Mouse (Mus musculus) forebrain, embryonic 15.5 days (tissue): Measurements from ENCODE around the gene Blm. TPM values are rescaled to one million over a fixed set of nuclear protein-coding genes. Genes with fewer than 3 reads are reported as not detected.

ENCODE experiments used
- ATAC-seq: fragments of 200-750 bp; cut with Nextera tagmentation; replicated peaks from 2 replicates; pipeline ENCODE4 v1.8.0; 2017; ENCODE audit warnings: mild to moderate bottlenecking, moderate TSS enrichment, moderate library complexity
- H3K27ac ChIP-seq: fragments of 300-500 bp; sonication (generic); replicated peaks from 2 replicates; pipeline ENCODE4 v1.5.1; 2015; ENCODE audit warnings: mild to moderate bottlenecking, inconsistent platforms
- H3K27me3 ChIP-seq: fragments of 300-500 bp; sonication (generic); 2 replicates; pipeline ENCODE4 v1.6.1; 2015; ENCODE audit warnings: inconsistent platforms
- H3K36me3 ChIP-seq: fragments of 300-500 bp; sonication (generic); 2 replicates; pipeline ENCODE4 v1.6.1; 2015; ENCODE audit warnings: mild to moderate bottlenecking, inconsistent platforms
- H3K4me1 ChIP-seq: fragments of 300-500 bp; sonication (generic); 2 replicates; pipeline ENCODE4 v1.6.1; 2015; ENCODE audit warnings: inconsistent platforms
- H3K4me2 ChIP-seq: fragments of 300-500 bp; sonication (generic); replicated peaks from 2 replicates; pipeline ENCODE4 v1.6.1; 2015; ENCODE audit warnings: mild to moderate bottlenecking, inconsistent platforms
- H3K4me3 ChIP-seq: fragments of 300-500 bp; sonication (generic); 2 replicates; pipeline ENCODE4 v1.5.1; 2015; ENCODE audit warnings: mild to moderate bottlenecking, inconsistent platforms
- H3K9ac ChIP-seq: fragments of 300-500 bp; sonication (generic); replicated peaks from 2 replicates; pipeline ENCODE4 v1.6.1; 2015; ENCODE audit warnings: mild to moderate bottlenecking, inconsistent platforms
- H3K9me3 ChIP-seq: fragments of 300-500 bp; sonication (generic); 2 replicates; pipeline ENCODE4 v1.6.1; 2016; ENCODE audit warnings: inconsistent platforms
- WGBS: fragments of 180-500 bp; shearing (Covaris S2); methylation state at CpG from one replicate; pipeline ENCODE4 v1.1.7; 2015; ENCODE audit warnings: mixed read lengths; 5-methylcytosine and 5-hydroxymethylcytosine counted together
- polyA plus RNA-seq: library from polyadenylated mRNA; unstranded; fragments of >200 nt; fragmentation: Nextera tagmentation; extraction: Ambion mirVana; gene quantifications from 2 replicates; pipeline ENCODE4 v1.2.1, GENCODE M21; 2015

Blm gene
- polyA plus RNA-seq: 14.5 and 17.3 TPM in 2 replicates

DNA sequence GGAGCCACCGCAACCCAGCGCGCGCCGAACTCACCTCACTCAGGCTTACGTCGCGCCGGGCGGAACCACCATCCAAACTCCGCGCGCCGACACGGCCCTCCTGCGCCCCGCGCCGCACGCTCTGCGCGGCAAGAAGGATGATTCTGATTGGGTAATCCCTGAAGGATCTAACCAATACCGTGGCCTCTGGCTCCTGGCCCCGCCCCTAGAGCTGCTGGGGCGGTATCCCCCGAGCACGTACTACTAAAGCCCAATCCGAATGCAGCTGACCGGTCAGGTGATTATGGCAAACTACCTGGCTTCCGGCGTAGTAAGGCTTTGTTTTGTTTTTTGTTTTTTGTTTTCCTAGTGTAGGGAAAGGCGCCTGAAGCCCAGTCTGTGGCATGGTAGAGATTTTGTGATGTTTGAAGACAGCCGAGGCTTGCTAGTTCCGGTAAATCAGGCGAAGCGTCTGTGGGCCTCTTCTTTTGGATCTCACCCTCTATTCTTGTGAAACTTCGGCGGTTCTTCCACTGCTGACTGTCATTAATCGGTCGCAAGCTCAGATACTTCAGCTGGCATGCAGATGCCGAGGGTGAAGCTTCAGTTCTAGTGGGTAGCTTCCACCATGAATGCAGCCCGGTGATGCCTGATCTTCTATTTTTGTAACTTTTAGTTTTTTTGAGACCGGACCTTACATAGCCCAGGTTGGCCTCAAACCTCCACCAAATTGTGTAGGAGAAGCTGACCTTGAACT lies at the start of gene Blm:
Blm (minus strand) TSS at position 111 of the 736 bp plus-strand sequence.
- H3K27me3 ChIP-seq: no peaks in the 10 kb centered on the region
- peak within 1 kb of the TSS; percentile 67 for H3K4me3 ChIP-seq
- ATAC-seq: peak; percentile 100
- H3K4me2 ChIP-seq: peak within 1 kb of the TSS; percentile 84
- no peaks in the 10 kb centered on the region for H3K36me3 ChIP-seq
- H3K4me1 ChIP-seq: peaks cover 16% of the 10 kb centered on the region
- under 1% methylated on average over 43 of the region's 43 CpGs for WGBS
- peak within 1 kb of the TSS; percentile 62 for H3K9ac ChIP-seq
- H3K27ac ChIP-seq: peak within 1 kb of the TSS; percentile 92
- no peaks in the 10 kb centered on the region for H3K9me3 ChIP-seq

GRCm38 (mm10) chr7:80583981-80584380 lies 49.1 kb upstream of the Blm start:
- ATAC-seq: peak; percentile 73

DNA sequence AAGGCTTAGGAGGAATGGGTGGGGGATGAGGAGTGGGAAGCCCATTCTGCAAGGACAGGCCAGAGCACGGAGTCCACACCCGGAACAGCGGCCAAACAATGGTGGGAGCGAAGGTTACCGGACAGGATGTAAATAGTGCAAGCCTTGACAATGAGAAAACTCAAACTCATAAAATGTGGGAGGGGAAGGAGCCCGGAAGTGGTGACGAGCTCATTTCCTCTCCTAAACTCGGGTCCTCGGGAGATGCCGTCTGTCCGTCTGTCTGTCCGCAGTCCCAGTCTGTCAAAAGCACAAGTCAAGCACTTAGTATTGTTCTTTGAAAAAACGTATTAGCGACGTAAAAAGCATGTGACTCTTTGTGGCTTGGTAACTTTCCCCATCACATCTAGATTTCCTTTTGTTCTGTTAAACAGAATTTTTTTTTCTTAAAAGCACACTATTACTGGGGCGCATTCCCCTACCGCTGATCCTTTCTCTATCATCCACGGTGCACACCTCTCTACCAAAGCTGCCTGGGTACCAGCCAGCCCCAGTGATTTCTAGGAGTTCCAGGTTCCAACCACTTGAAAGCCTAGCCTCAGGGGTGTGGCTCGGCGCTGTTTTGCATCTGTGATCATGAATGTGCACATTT lies 48.0 kb upstream of the Blm start:
- no peak overlapping the region for H3K4me2 ChIP-seq
- H3K9ac ChIP-seq: no peak overlapping the region
- peaks cover 6% of the 10 kb centered on the region; the same call in 1 of the 2 replicates for H3K4me1 ChIP-seq
- H3K27ac ChIP-seq: no peak overlapping the region
- no peaks in the 10 kb centered on the region for H3K36me3 ChIP-seq
- H3K4me3 ChIP-seq: no peak overlapping the region
- H3K27me3 ChIP-seq: no peaks in the 10 kb centered on the region
- WGBS: 73% methylated on average over 20 of the region's 20 CpGs
- no peaks in the 10 kb centered on the region for H3K9me3 ChIP-seq
- ATAC-seq: no peak

More at GRCm38 (mm10) chr7:80583981-80584380, 49.1 kb upstream of the Blm start:
- Histone ChIP-seq H3K9ac (no peak overlapping the region), H3K4me1 (peaks cover 5% of the 10 kb centered on the region; the same call in 1 of the 2 replicates), H3K36me3 (peaks cover 7% of the 10 kb centered on the region; the same call in 1 of the 2 replicates), H3K4me3 (no peak overlapping the region), H3K27ac (no peak overlapping the region), H3K9me3 (no peaks in the 10 kb centered on the region), H3K27me3 (no peaks in the 10 kb centered on the region), H3K4me2 (no peak overlapping the region)
- WGBS: 39% methylated on average over 6 of the region's 6 CpGs

DNA sequence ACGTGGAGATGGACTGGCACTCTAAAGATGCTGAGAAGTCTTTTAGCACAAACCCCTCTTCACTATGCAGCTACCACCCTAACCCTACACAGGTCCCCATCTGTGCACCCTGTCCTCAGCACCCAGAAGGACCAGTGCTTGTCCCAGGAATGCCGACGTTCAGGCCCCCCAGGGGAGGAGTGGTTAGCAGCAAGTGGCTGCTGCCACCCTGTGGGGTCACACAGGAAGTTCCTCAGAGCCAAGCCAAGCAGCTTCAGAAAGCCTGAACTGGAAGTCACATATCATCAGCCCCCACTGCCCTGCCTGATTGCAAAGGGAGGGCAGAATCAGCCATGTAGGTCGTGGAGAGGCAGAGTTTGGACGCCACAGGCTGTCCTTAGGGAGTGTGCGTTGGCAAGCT lies 45.4 kb upstream of the Blm start:
- no peak overlapping the region for H3K4me3 ChIP-seq
- WGBS: 34% methylated on average over 6 of the region's 6 CpGs
- no peaks in the 10 kb centered on the region for H3K27me3 ChIP-seq
- H3K4me1 ChIP-seq: peaks cover 7% of the 10 kb centered on the region
- H3K27ac ChIP-seq: no peak overlapping the region
- no peak overlapping the region for H3K4me2 ChIP-seq
- H3K36me3 ChIP-seq: no peaks in the 10 kb centered on the region
- H3K9me3 ChIP-seq: no peaks in the 10 kb centered on the region
- H3K9ac ChIP-seq: no peak overlapping the region
- no peak for ATAC-seq

GRCm38 (mm10) chr7:80577417-80577980 lies 42.6 kb upstream of the Blm start:
- no peak for ATAC-seq
- Histone ChIP-seq H3K4me2 (no peak overlapping the region), H3K36me3 (no peaks in the 10 kb centered on the region), H3K4me1 (peaks cover 7% of the 10 kb centered on the region), H3K27ac (no peak overlapping the region), H3K9ac (no peak overlapping the region), H3K27me3 (no peaks in the 10 kb centered on the region), H3K4me3 (no peak overlapping the region), H3K9me3 (no peaks in the 10 kb centered on the region)
- WGBS: 57% methylated on average over 14 of the region's 14 CpGs

DNA sequence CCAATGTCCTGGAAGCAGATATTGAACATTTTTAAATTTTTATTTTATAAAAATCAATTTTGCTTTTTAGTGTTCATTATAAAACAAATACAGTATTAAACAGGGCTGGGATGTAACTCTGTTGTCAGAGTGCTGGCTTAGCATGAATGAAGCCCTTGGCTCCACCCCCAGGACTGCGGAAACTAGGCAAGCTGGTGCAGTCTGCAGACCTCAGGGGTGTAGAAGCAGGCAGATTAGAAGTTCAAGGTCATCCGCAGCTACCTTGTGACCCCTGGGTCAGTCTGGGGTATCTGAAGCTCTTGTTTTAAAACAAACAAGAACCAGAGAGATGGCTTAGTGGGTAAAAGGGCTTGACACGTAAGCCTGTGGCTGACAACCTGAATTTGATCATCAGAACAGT lies 41.7 kb upstream of the Blm start:
- H3K4me1 ChIP-seq: peaks cover 7% of the 10 kb centered on the region
- no peak overlapping the region for H3K4me3 ChIP-seq
- ATAC-seq: no peak
- H3K4me2 ChIP-seq: no peak overlapping the region
- no peaks in the 10 kb centered on the region for H3K36me3 ChIP-seq
- 70% methylated on average over 3 of the region's 3 CpGs for WGBS
- H3K27ac ChIP-seq: no peak overlapping the region
- H3K9me3 ChIP-seq: no peaks in the 10 kb centered on the region
- no peaks in the 10 kb centered on the region for H3K27me3 ChIP-seq
- H3K9ac ChIP-seq: no peak overlapping the region

DNA sequence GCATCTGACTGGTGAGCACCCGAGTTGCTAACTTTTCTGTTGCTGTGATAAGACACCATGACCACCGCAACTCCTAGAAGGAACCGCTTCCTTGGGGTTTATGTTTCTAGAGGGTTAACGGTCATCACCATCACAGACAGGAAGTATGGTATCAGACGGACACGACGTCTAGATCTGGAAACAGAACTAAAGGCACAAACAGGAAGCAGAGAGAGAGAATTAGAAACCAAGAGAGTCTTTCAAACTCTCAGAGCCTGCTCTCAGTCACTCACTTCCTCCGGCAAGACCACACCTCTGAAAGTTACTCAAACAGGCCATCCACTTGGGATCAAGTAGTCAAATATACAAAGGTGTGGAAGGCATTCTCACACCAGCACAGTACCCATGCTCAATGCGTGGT lies 40.8 kb upstream of the Blm start:
- no peak for ATAC-seq

DNA sequence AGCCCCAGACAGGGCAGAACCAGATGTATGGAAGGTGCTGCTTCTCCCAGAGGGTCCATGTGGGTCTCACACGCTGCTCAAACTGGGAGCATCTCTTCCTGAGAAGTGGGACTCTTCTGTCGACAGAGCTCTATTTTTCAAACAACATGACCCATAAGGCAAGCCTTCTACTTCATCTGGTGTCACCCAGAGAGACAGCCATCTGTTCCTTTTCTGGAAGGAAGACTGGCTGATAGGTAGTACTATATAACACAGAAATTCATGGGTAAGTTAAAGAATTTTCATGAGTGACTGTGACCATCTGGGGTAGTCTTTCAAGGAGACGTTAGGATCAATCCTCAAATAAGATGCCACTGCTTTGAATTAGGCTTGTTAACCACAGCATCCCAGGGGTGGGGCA lies 38.2 kb upstream of the Blm start:
- no peaks in the 10 kb centered on the region for H3K9me3 ChIP-seq
- H3K4me3 ChIP-seq: no peak overlapping the region
- H3K27ac ChIP-seq: no peak overlapping the region
- peaks cover 7% of the 10 kb centered on the region for H3K4me1 ChIP-seq
- no peak for ATAC-seq
- no peaks in the 10 kb centered on the region for H3K27me3 ChIP-seq
- no peak overlapping the region for H3K9ac ChIP-seq
- 42% methylated on average over 3 of the region's 3 CpGs for WGBS
- H3K36me3 ChIP-seq: no peaks in the 10 kb centered on the region
- no peak overlapping the region for H3K4me2 ChIP-seq

More for the DNA sequence above, 40.8 kb upstream of the Blm start:
- H3K9me3 ChIP-seq: no peaks in the 10 kb centered on the region
- H3K9ac ChIP-seq: no peak overlapping the region
- H3K27ac ChIP-seq: no peak overlapping the region
- peaks cover 7% of the 10 kb centered on the region for H3K4me1 ChIP-seq
- no peak overlapping the region for H3K4me2 ChIP-seq
- no peaks in the 10 kb centered on the region for H3K27me3 ChIP-seq
- WGBS: 90% methylated on average over 9 of the region's 9 CpGs
- H3K4me3 ChIP-seq: no peak overlapping the region
- H3K36me3 ChIP-seq: no peaks in the 10 kb centered on the region

DNA sequence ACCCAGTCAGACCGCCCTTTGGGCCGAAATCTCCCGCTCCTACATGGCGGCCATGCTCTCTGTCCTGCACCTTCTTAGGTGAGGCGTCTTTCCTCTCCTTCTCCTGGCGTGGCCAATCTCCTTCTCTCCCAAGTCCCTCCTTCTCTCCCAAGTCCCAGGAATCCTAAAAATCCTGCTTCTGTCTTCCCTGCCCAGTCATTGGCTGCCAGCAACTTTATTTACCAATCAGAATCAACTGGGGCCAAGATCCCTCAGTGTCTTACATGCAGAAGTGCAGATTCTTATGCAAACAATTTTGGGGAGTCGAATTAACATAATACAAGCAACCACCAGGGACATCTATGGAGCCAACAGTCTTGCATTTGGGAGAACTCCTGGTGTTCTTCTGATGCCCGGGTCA lies 33.1 kb upstream of the Blm start:
- Histone ChIP-seq H3K27ac (no peak overlapping the region), H3K4me3 (no peak overlapping the region), H3K4me2 (no peak overlapping the region), H3K36me3 (no peaks in the 10 kb centered on the region), H3K4me1 (no peaks in the 10 kb centered on the region), H3K27me3 (no peaks in the 10 kb centered on the region), H3K9me3 (no peaks in the 10 kb centered on the region), H3K9ac (no peak overlapping the region)
- whole genome bisulfite sequencing: 86% methylated on average over 8 of the region's 8 CpGs
- no peak for ATAC-seq

GRCm38 (mm10) chr7:80561931-80562330 lies 27.0 kb upstream of the Blm start:
- ATAC-seq: no peak
- no peak overlapping the region for H3K9ac ChIP-seq
- H3K4me3 ChIP-seq: no peak overlapping the region
- H3K36me3 ChIP-seq: no peaks in the 10 kb centered on the region
- no peak overlapping the region for H3K27ac ChIP-seq
- no peaks in the 10 kb centered on the region for H3K27me3 ChIP-seq
- 76% methylated on average over 5 of the region's 5 CpGs for WGBS
- no peak overlapping the region for H3K4me2 ChIP-seq
- H3K4me1 ChIP-seq: no peaks in the 10 kb centered on the region
- H3K9me3 ChIP-seq: no peaks in the 10 kb centered on the region

DNA sequence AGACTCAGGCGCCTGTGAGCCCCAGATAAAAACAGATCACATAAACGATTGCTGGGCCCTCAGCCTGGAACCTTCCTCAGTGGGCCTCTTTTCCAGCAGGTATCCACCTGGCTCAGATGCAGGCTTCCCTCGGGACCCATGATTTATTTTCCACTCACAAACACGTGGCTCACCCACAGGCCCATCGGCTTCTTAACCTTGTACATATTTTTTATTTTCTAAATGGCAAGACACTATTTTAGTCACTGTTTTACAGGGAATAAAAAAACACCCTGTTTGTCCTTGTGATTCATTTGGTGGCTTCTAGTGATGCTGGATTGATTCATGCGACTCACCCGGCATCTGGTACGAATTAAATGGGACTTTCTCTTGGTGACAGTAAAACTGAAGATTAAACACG lies 26.4 kb upstream of the Blm start:
- no peak overlapping the region for H3K9ac ChIP-seq
- H3K27ac ChIP-seq: no peak overlapping the region
- WGBS: 86% methylated on average over 9 of the region's 9 CpGs
- H3K4me3 ChIP-seq: no peak overlapping the region
- no peaks in the 10 kb centered on the region for H3K9me3 ChIP-seq
- ATAC-seq: no peak
- no peak overlapping the region for H3K4me2 ChIP-seq
- H3K27me3 ChIP-seq: no peaks in the 10 kb centered on the region
- H3K4me1 ChIP-seq: no peaks in the 10 kb centered on the region
- no peaks in the 10 kb centered on the region for H3K36me3 ChIP-seq

DNA sequence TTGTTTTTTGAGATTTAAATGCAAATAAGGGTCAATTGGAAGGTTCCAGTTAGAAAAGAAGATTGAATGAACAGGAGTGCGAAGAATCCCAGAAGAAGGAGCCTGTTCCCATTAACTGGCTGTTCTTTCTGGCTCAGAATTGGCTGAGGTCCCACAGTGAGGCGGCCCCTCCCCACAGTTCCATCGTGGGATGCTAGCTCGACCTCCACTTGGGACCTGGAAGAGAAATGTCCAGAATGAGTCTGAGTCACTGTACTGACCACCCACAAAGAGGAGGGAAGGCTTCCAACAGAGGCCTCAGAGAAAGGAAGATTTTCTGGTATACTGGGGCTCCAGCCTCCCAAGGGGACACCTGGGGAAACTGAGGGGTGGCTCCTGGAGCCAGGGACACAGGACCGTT lies 23.7 kb upstream of the Blm start:
- no peak for ATAC-seq
- H3K9me3 ChIP-seq: no peaks in the 10 kb centered on the region
- no peak overlapping the region for H3K4me3 ChIP-seq
- H3K9ac ChIP-seq: no peak overlapping the region
- H3K4me2 ChIP-seq: no peak overlapping the region
- H3K27ac ChIP-seq: no peak overlapping the region
- 53% methylated on average over 5 of the region's 5 CpGs for WGBS
- no peaks in the 10 kb centered on the region for H3K36me3 ChIP-seq
- no peaks in the 10 kb centered on the region for H3K4me1 ChIP-seq
- no peaks in the 10 kb centered on the region for H3K27me3 ChIP-seq
